Mouse (Mus musculus): ENCODE results near the gene Mdga2.

Gene Mdga2

DNA sequence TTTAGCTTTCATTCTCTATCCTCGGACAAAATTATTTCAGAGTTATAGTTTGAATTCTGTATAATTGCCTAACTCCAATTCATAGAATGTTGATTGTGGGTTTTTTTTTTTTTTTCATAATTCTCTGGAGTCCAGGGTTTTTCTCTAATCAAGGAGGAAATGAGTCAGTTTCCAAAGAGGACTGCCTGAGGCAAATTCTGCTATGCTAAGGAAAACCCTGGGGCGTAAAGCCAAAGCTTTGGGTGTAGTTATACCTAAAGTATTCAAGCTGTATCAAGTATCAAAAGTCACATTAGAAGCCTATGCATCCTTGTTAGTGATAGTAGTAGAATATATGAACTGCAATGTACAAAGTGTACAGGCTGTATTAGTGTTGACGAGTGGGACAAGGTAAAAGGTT is 519.6 kb downstream of the Mdga2 start:
- no peak for DNase-seq (ENCODE audit: low spot score)

DNA sequence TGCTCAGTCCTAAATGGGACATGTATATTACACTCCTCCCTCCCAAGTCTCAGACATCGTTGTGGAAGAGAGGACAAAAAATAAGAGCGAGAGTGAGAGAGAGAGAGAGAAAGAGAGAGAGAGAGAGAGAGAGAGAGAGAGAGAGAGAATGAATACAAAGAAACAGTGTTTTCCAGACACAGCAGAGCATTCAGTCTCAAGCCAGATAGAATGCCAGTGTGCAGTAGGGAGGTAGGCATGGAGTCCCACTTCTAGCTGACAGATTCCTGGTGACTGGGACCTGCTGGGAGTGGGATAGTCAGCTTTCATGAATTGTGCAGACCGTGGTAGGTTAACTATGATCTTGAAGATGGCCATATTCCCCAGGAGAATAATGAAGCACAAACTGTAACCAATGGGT is 542.8 kb downstream of the Mdga2 start:
- DNase-seq (ENCODE audit: low spot score) = no peak

DNA sequence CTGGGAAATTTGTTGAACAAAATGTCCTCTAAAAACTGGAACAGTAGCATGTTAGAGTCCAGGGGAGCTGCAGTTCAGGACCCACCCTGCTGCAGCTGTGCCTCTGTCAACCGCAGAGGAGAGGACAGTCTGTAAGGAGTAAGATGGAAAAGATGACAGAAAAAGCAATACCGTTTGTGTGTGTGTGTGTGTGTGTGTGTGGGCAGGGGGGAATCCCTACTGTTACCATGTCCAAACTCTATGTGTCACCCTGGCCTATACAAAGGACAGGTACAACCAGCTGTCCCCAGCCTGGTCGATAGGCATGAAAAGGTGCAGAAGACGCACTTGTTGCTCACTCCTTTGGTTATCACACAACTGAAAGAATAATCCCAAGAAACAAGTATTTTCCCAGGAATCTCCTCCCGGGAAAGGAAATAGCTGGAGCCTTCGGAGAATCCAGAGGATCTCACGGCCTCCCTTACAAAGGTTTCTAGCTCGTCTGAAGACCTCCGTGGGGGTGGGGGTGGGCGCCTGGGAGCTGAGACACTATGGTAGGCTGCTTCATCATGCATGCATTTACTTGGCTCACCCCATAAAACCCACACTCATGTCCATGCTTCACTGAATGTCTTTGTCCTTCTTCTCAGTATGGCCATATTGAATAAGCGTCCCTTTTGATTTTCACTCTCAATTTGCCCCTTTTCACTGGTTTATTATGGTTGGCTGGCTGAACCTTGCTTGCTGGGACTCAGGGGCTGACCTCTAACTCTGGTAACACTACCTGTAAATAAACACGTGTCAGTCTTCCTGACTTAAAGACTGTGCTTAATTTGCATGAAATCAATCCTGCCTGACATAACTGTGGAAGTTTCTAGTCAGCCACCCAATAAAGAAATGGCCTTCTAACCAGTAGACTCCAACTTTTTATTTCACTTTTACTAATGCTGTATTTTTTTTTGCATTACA is 573.5 kb downstream of the Mdga2 start:
- DNase-seq (ENCODE audit: low spot score) = no peak

DNA sequence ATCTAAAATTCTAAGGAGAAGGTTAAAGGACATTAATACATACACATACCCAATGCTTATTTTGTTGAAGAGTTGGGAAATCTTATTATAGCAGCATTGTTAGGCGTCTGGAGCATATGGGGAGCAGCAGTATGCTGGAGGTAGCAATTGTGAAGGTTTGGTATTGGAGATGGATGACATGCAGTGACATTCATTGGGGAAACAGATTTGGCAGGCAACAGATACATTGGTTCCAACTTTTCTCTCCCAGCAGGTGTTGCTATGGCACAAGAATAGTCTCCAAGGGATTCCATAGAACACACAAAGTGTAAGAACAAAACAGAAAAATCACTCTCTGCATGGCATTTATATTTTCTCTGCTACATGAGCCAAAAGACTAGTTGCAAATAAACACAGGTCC is 581.9 kb downstream of the Mdga2 start:
- no peak for DNase-seq (ENCODE audit: low spot score)

DNA sequence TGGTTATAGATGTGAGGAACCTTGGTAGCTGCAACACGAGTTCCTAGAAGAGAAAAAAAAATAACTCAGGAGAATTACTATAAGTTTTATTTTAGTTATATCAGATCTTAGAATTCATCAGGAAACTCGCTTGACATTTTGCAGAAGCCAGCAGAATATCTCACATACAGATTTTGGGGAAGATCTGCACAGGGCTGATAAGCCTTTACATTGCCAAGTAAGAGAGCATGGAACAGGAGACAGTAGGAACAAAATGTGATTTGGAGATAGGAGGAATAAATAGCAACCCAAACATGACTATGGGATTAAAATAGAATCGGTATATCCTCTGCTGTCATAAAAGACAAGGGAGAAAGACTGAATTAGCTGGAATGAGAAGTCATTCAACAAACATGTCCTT is 602.4 kb downstream of the Mdga2 start:
- no peak for DNase-seq (ENCODE audit: low spot score)

DNA sequence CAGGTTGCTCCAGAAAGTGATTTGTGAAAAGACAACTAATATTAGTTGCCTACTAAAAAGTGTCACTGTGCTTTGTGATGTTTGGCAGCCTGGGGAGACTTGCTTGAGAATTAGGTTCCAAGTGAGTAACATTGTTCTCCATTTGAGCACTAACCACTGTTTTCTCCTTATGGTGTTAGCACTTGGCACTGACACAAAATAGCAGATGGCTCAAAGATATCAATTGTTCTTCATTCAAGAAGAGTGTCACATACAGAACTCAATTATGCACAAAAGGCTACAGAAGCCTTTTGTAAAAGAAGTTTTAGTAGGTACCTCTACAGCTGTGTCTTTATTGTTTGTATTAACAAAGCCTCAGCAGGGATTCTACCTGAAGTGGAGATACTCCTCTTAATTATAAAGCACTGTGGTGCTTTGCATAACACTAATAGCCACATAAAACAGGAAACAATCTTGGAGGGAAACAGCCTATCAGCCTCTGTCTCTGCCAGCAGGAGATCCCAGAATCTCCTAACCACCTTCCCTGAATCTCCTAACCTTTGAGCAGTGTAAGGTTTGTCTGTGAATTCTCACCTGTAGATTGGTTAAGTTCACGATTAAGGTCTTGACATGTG is 630.6 kb downstream of the Mdga2 start:
- no peak for DNase-seq (ENCODE audit: low spot score)

DNA sequence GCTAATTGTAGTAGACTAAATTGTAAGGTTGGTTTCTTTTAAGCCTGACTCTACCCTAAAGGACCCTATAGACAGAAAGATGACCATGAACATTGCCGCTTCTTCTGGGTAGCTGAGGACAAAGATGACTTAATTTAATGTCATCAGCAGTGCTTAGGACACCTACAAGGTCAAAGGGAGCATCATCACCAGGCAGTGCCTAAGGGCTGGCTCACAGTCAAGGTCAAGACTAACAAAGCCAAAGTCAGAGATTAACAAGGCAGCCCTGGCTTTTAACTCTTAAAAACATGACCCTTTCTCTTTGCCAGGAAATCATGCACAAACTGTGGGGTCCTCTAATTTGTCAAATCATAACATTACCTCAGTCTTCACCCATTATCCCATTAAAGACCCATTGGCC is 657.0 kb downstream of the Mdga2 start:
- no peak for DNase-seq (ENCODE audit: low spot score)

DNA sequence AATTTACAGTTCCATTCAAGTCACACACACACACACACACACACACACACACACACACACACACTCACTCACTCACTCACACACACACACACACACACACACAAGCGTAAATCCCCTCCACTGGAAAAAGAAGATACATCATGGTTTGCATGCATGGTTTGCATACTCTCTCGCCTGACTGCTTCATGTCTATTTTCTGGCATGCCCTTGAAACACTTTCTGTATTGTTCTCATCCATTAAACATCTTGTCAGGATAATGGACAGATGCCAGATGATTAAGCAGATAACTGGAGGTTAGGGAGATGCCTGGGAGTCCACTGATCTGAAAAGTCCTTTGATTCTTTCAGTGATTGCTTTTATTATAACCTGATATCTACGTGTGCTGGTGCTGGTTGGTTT is 665.5 kb downstream of the Mdga2 start:
- DNase-seq (ENCODE audit: low spot score) = no peak

DNA sequence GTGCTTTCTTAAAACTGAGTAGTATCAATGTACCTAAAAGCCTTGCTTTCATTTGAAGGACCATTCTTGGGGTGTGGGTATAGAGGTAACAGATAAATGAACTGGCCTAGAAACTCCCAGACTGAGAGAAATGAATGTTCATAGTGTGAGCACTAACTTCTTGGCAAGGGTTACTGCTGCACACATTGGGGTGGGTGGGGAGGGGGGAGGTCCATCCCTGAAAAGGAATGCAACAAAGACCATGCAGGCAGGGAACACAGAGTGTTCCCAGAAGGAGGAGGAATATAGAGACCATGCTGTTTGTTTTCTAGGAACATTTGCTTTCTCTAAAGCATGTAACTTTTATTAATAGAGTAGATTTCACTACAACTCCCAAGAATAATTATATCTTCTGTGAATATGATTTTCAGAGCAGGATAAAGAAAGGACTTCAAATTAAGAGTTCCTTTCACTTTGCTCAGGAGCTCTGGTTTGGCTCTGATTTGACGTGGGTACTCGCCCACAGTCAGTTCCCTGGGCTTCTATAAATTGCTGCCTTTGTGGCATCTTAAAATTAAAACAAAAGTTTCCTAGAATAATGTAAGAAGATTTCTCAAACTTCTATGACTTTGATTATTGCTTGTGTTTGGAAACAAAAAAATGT is 666.0 kb downstream of the Mdga2 start:
- DNase-seq (ENCODE audit: low spot score) = no peak

DNA sequence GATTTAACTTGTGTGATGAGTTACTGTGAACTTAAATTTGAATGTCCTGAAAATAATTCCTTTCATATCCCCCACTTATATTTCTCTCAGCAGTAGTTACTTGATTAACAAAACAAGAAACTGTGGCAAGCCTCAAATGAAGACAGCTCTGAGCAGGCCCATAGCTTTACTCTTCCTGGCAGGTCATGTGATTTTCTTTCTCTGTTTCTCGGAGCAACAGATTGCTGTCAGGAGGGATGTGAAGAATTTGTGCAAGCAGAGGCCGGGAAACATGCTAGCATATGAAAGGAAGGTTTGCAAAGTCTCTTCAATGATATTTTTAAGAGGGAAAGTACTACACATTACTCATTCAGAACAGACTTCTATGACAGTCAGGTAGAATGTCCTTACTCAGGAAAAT is 697.4 kb downstream of the Mdga2 start:
- no peak for DNase-seq (ENCODE audit: low spot score)

DNA sequence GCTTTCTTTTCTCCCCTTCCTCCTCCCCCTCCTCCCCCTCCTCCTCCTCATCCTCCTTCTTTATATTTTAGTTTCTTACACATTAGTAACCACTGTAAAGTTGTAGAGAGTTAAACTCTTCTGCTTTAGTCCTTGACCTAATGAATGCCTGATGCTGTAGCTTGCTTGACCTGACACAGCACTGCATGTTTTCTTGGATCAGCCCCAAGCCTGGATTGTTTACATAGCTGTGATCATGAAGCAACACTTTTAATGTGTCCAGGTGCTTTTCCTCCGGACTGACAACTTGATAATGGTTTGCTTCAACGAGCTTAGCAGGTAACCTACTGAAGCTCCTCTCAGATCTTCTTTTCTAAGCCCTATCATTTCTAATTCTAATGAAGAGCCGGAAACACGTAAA is 723.1 kb downstream of the Mdga2 start:
- DNase-seq (ENCODE audit: low spot score) = no peak

DNA sequence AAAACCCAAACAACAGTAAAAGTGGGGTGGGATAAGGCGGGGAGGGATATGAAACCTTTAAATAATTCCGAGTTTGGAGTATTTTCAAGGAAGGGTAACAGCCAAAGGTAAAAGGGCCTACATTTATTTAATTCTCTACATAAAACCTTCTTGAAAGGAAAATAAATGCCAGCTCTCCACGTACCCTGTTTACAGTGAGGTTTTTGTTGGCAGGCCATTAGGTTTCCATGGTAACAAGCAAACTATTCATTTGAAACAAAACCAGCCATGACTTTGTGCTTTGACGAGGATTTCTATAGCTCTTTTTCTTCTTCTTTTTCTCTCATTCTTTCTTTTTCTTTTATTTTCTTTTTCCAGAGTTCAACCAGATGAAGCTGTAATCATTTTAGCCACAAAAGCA is 751.5 kb downstream of the Mdga2 start:
- no peak for DNase-seq (ENCODE audit: low spot score)

DNA sequence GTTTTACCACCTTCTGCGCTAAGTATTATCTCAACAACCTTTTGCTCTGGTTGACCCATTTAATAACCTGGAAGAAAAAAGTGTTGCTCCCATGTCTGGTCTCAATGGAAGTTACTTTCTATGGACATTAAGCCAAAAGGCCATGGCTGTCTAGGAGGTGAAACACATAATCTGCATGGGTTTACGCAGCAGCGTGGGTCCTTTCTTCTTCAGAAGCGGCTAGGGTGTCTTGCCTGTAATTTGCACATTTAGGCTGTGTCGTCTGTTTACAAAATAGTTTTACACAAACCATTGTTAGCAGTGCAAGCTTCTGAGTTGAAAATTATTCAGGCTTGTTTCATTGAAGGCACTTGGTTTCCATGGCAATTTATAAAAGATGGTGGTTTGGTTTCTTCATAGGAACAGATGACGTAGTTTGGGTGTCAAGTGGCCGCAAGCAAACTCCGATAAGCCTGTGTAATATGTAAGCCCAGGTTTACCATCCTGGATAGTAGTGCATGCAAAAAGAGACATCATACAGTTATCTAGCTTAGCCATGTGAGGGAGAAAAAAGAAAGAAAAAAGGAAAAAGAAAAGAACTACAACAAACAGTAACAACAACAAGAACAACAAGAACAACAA is 752.0 kb downstream of the Mdga2 start:
- no peak for DNase-seq (ENCODE audit: low spot score)

DNA sequence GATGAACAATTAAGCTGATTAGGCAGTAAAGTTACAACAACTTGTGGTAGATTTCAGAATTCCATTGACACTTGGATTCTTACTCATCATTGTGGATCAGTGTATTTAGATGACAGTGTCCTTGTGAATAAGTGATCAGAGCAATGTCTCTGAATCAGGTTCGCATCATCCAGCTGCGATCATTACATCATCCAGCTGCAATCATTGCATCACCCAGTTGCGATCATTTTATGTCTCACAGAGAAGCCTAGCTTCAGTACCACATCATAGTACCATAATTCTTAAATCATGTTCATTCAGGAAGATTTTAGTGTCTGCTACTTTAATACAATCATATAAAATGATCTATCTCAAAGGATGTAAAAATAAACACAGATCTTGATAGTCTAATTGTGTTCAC is 756.8 kb downstream of the Mdga2 start:
- no peak for DNase-seq (ENCODE audit: low spot score)

DNA sequence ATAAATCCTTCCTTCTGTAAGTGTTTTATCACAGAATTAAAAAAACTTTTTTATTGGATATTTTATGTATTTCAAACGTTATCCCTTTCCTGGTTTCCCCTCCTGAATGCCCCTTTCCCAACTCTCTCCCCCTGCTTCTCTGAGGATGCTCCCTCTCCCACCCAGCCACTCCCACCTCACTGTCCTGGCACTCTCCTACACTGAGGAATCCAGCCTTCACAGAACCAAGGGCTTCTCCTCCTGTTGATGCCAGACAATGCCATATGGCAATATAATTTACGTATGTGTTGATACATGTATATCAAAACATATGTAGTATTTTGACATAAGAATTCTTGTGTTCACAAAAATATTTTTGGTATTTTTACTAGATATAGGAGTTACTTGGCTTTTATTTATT is 779.0 kb downstream of the Mdga2 start:
- no peak for DNase-seq (ENCODE audit: low spot score)

Measured in c-Kit-positive CD71-positive TER-119-positive erythroid progenitor cells, embryonic 14.5 days (primary cell).